Mouse (Mus musculus) frontal cortex, postnatal 10 days (tissue): ENCODE results near the gene Olfr1322.

Source experiments
- DNase-seq, 2 experiments: peaks; one replicate each; pipeline ENCODE4 v3.0.0; 2022; ENCODE audit warnings: low spot score in 2 of 2, mixed read lengths in 1 of 2

The Olfr1322 gene

DNA sequence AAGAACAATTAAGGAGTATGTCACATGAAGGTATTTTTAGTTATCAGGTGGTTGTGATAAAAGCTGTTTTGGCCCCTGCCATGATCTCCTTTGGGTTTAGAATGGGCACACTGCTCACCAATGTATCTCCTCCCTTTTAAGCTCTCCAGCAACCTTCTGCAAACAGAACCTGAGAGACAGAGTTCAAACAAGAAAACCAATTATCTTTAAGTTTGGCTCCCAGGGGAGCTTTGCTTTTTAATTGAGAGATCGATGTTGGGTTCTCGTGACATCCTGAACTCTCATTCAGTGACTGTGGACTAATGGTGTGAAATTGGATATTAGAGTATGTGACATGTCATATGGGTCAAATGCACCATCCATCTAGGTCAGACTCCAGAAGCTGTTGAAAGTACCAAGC, at the start of gene Olfr1322:
TSS of gene Olfr1322 (minus strand) at position 101 of the 400 bp plus-strand sequence.
- DNase-seq, result no peak

DNA sequence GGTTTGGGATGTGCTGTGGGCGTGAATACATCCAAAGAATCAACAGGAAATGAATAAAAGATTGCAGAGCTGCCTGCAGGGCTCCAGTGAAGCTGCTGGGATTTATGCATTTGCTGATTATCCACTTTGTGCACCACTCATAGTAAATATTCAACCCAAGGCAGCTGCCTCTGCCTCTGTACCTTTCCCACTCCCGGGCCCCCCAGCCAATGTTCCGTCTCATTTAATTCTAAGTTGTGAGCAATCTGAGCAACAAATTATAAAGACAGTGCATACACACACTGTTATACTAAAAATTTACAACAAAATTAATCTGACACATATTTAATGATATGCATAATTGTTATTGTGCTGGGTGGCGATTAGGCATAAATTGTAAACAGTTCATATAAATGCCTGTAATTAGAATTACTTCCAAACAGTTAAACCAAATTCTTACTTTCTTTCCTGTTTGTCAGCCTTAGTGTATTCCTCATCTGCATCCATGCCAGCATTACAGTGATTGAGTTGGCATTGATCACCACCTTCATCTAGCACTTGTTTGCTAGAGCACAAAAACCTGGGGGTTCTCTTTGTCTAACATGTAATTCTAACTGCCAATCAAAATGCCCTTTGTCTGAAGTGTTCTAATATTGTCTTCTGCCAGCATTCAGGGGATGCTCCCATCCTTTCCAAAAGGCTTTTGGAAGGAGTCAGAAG, 13.5 kb downstream of the Olfr1322 start:
- no peak for DNase-seq
